Comparison of ENCODE assay signal across 11 mouse cellular contexts in genomic region chr17:50373496-50374141, GRCm38 (mm10).
"Had no signal": no experiment of that assay in that cellular context is flagged by ENCODE, and none has a peak within 500 bp of the region (broad histone marks: within the 10 kb centered on the region; RNA-seq: fewer than 3 reads in every experiment).

No protein-coding gene starts in this region.

- ATAC-seq: liver, embryonic 12.5 days; midbrain, embryonic 13.5 days; midbrain, embryonic 16.5 days had no signal

- DNase-seq: kidney, postnatal 25 days; layer of hippocampus, adult 9-11 months; liver; lung, adult 18-20 months; lung, postnatal 10 days; lung, postnatal 36 days; right cerebral cortex, postnatal 4 days; thymus, postnatal 36 days had no signal
